Mouse (Mus musculus): ENCODE measurements around the gene Egflam. TPM values are rescaled to one million over a fixed set of nuclear protein-coding genes. Genes with fewer than 3 reads are reported as not detected.

Gene Egflam
- polyA plus RNA-seq, 2 experiments = 0.18 to 0.51 TPM

GRCm38 (mm10) chr15:7320901-7321300, 77.3 kb downstream of the Egflam start:
- Histone ChIP-seq H3K9me3 (ENCODE audit: control insufficient read depth, low read length) (no peaks in the 10 kb centered on the region), H3K4me3 (ENCODE audit: insufficient read depth in 1 of 2, low read depth in 2 of 2, low read length in 2 of 2) (no peak overlapping the region), H3K27me3 (ENCODE audit: control insufficient read depth, insufficient read depth, low read length) (no peaks in the 10 kb centered on the region), H3K4me2 (ENCODE audit: low read depth) (no peak overlapping the region), H3K4me1 (replicated peaks; ENCODE audit: control insufficient read depth in 2 of 2, insufficient read depth in 2 of 2, low read length in 1 of 2) (no peaks in the 10 kb centered on the region), H3K27ac (no peak overlapping the region), H3K36me3 (replicated peaks; ENCODE audit: control insufficient read depth, insufficient read depth, low read depth) (no peaks in the 10 kb centered on the region), H3K9ac (replicated peaks) (no peak overlapping the region)
- TF ChIP-seq EP300 (IDR thresholded peaks at IDR 0.05; ENCODE audit: low read depth) (no peak), CTCF (IDR thresholded peaks at IDR 0.05; ENCODE audit: low read depth) (no peak)
- WGBS (ENCODE audit: insufficient replicate concordance) = 55% methylated on average over 4 of the region's 4 CpGs
- ATAC-seq (ENCODE audit: insufficient read depth) (no peak), DNase-seq (ENCODE audit: low read depth in 3 of 3, low spot score in 3 of 3) (no peak)

GRCm38 (mm10) chr15:7315539-7315938, 82.7 kb downstream of the Egflam start:
- Histone ChIP-seq H3K4me3 (ENCODE audit: insufficient read depth in 1 of 2, low read depth in 2 of 2, low read length in 2 of 2) (no peak overlapping the region), H3K36me3 (replicated peaks; ENCODE audit: control insufficient read depth, insufficient read depth, low read depth) (no peaks in the 10 kb centered on the region), H3K4me1 (replicated peaks; ENCODE audit: control insufficient read depth in 2 of 2, insufficient read depth in 2 of 2, low read length in 1 of 2) (no peaks in the 10 kb centered on the region), H3K4me2 (ENCODE audit: low read depth) (no peak overlapping the region), H3K9ac (replicated peaks) (no peak overlapping the region), H3K27me3 (ENCODE audit: control insufficient read depth, insufficient read depth, low read length) (no peaks in the 10 kb centered on the region), H3K27ac (no peak overlapping the region), H3K9me3 (ENCODE audit: control insufficient read depth, low read length) (no peaks in the 10 kb centered on the region)
- 58% methylated on average over 9 of the region's 9 CpGs for whole genome bisulfite sequencing (ENCODE audit: insufficient replicate concordance)
- TF ChIP-seq CTCF (IDR thresholded peaks at IDR 0.05; ENCODE audit: low read depth) = no peak
- TF ChIP-seq EP300 (IDR thresholded peaks at IDR 0.05; ENCODE audit: low read depth) = no peak
- ATAC-seq (ENCODE audit: insufficient read depth) (no peak), DNase-seq (ENCODE audit: low read depth in 3 of 3, low spot score in 3 of 3) (no peak)

GRCm38 (mm10) chr15:7308711-7309110, 89.5 kb downstream of the Egflam start:
- no peak overlapping the region for H3K27ac ChIP-seq
- WGBS (ENCODE audit: insufficient replicate concordance) = 67% methylated on average over 4 of the region's 4 CpGs
- ATAC-seq (ENCODE audit: insufficient read depth) (no peak), DNase-seq (ENCODE audit: low read depth in 3 of 3, low spot score in 3 of 3) (no peak)
- no peaks in the 10 kb centered on the region for H3K36me3 ChIP-seq (replicated peaks; ENCODE audit: control insufficient read depth, insufficient read depth, low read depth)
- no peaks in the 10 kb centered on the region for H3K4me1 ChIP-seq (replicated peaks; ENCODE audit: control insufficient read depth in 2 of 2, insufficient read depth in 2 of 2, low read length in 1 of 2)
- TF ChIP-seq EP300 (IDR thresholded peaks at IDR 0.05; ENCODE audit: low read depth) = no peak
- TF ChIP-seq CTCF (IDR thresholded peaks at IDR 0.05; ENCODE audit: low read depth) = no peak
- H3K4me3 ChIP-seq (ENCODE audit: insufficient read depth in 1 of 2, low read depth in 2 of 2, low read length in 2 of 2) = no peak overlapping the region
- no peaks in the 10 kb centered on the region for H3K27me3 ChIP-seq (ENCODE audit: control insufficient read depth, insufficient read depth, low read length)
- no peak overlapping the region for H3K9ac ChIP-seq (replicated peaks)
- no peak overlapping the region for H3K4me2 ChIP-seq (ENCODE audit: low read depth)
- H3K9me3 ChIP-seq (ENCODE audit: control insufficient read depth, low read length) = no peaks in the 10 kb centered on the region

GRCm38 (mm10) chr15:7299892-7300291, 98.3 kb downstream of the Egflam start:
- no peak overlapping the region for H3K4me3 ChIP-seq (ENCODE audit: insufficient read depth in 1 of 2, low read depth in 2 of 2, low read length in 2 of 2)
- WGBS (ENCODE audit: insufficient replicate concordance) = 48% methylated on average over 1 of the region's 1 CpGs
- no peak overlapping the region for H3K4me2 ChIP-seq (ENCODE audit: low read depth)
- TF ChIP-seq CTCF (IDR thresholded peaks at IDR 0.05; ENCODE audit: low read depth) (no peak), EP300 (IDR thresholded peaks at IDR 0.05; ENCODE audit: low read depth) (no peak)
- no peaks in the 10 kb centered on the region for H3K36me3 ChIP-seq (replicated peaks; ENCODE audit: control insufficient read depth, insufficient read depth, low read depth)
- H3K9me3 ChIP-seq (ENCODE audit: control insufficient read depth, low read length) = no peaks in the 10 kb centered on the region
- ATAC-seq (ENCODE audit: insufficient read depth) (no peak), DNase-seq (ENCODE audit: low read depth in 3 of 3, low spot score in 3 of 3) (no peak)
- H3K9ac ChIP-seq (replicated peaks) = no peak overlapping the region
- H3K27me3 ChIP-seq (ENCODE audit: control insufficient read depth, insufficient read depth, low read length) = no peaks in the 10 kb centered on the region
- H3K4me1 ChIP-seq (replicated peaks; ENCODE audit: control insufficient read depth in 2 of 2, insufficient read depth in 2 of 2, low read length in 1 of 2) = no peaks in the 10 kb centered on the region
- no peak overlapping the region for H3K27ac ChIP-seq

GRCm38 (mm10) chr15:7295199-7295598, 103.0 kb downstream of the Egflam start:
- TF ChIP-seq CTCF (IDR thresholded peaks at IDR 0.05; ENCODE audit: low read depth) (no peak), EP300 (IDR thresholded peaks at IDR 0.05; ENCODE audit: low read depth) (no peak)

More at GRCm38 (mm10) chr15:7295199-7295598, 103.0 kb downstream of the Egflam start:
- Histone ChIP-seq H3K36me3 (replicated peaks; ENCODE audit: control insufficient read depth, insufficient read depth, low read depth) (no peaks in the 10 kb centered on the region), H3K4me3 (ENCODE audit: insufficient read depth in 1 of 2, low read depth in 2 of 2, low read length in 2 of 2) (no peak overlapping the region), H3K27ac (no peak overlapping the region), H3K27me3 (ENCODE audit: control insufficient read depth, insufficient read depth, low read length) (no peaks in the 10 kb centered on the region), H3K4me2 (ENCODE audit: low read depth) (no peak overlapping the region), H3K4me1 (replicated peaks; ENCODE audit: control insufficient read depth in 2 of 2, insufficient read depth in 2 of 2, low read length in 1 of 2) (no peaks in the 10 kb centered on the region), H3K9ac (replicated peaks) (no peak overlapping the region), H3K9me3 (ENCODE audit: control insufficient read depth, low read length) (no peaks in the 10 kb centered on the region)
- WGBS (ENCODE audit: insufficient replicate concordance) = 38% methylated on average over 1 of the region's 1 CpGs
- DNase-seq (ENCODE audit: low read depth in 3 of 3, low spot score in 3 of 3) (no peak), ATAC-seq (ENCODE audit: insufficient read depth) (no peak)
